ENCODE assay signal across 7 mouse cellular contexts in genomic region chr3:147063578-147064442, GRCm38 (mm10).
DNase-seq lines count a peak whose midpoint lies in the region; ATAC-seq and TF ChIP-seq lines count a peak whose summit lies in the region.

No protein-coding gene starts in this region.

- no peaks in the 10 kb centered on the region for H3K27me3 ChIP-seq in kidney, adult 2 months (replicated peaks; ENCODE audit: control insufficient read depth, insufficient read depth, low read length)
- H3K27me3 ChIP-seq in forebrain, embryonic 12.5 days: no peaks in the 10 kb centered on the region
- H3K27me3 ChIP-seq in hindbrain, postnatal 0 days (ENCODE audit: insufficient read depth, low read length): no peaks in the 10 kb centered on the region

- TF ChIP-seq POLR2A in kidney, adult 2 months (IDR thresholded peaks at IDR 0.05; ENCODE audit: low read depth, low read length): no peak

- no peaks in the 10 kb centered on the region for H3K4me1 ChIP-seq in kidney, adult 2 months (ENCODE audit: control insufficient read depth, insufficient read depth, low read length)
- peaks cover 16% of the 10 kb centered on the region for H3K4me1 ChIP-seq in forebrain, embryonic 12.5 days
- H3K4me1 ChIP-seq in hindbrain, postnatal 0 days (ENCODE audit: insufficient read depth, low read length): no peaks in the 10 kb centered on the region; the same call in 1 of the 2 replicates

- WGBS in kidney, adult 2 months: 54% methylated on average over 16 of the region's 16 CpGs
- WGBS in forebrain, embryonic 12.5 days: 57% methylated on average over 16 of the region's 16 CpGs
- 33% methylated on average over 16 of the region's 16 CpGs for WGBS in hindbrain, postnatal 0 days

- no peak overlapping the region for H3K4me3 ChIP-seq in kidney, adult 2 months (ENCODE audit: insufficient read depth, low read depth, low read length)
- H3K4me3 ChIP-seq in forebrain, embryonic 12.5 days (replicated peaks): no peak overlapping the region
- H3K4me3 ChIP-seq in hindbrain, postnatal 0 days (ENCODE audit: low read length): no peak overlapping the region

- H3K27ac ChIP-seq in kidney, adult 2 months (ENCODE audit: insufficient read depth, low read depth, low read length): no peak overlapping the region
- H3K27ac ChIP-seq in forebrain, embryonic 12.5 days: peak overlapping the region; percentile 47
- no peak overlapping the region for H3K27ac ChIP-seq in hindbrain, postnatal 0 days

- peak; percentile 91 for ATAC-seq in forebrain, embryonic 12.5 days (ENCODE audit: low FRiP score)
- ATAC-seq in hindbrain, postnatal 0 days: peak; percentile 59
- ATAC-seq in megakaryocyte, adult 5-6 weeks (ENCODE audit: poor library complexity, severe bottlenecking): no peak

- no peak overlapping the region for H3K4me2 ChIP-seq in forebrain, embryonic 12.5 days
- peak overlapping the region; percentile 38 for H3K4me2 ChIP-seq in hindbrain, postnatal 0 days (ENCODE audit: low read depth, low read length)

- H3K36me3 ChIP-seq in kidney, adult 2 months (ENCODE audit: control insufficient read depth, insufficient read depth, low read length): no peaks in the 10 kb centered on the region
- no peaks in the 10 kb centered on the region for H3K36me3 ChIP-seq in forebrain, embryonic 12.5 days (replicated peaks)
- no peaks in the 10 kb centered on the region for H3K36me3 ChIP-seq in hindbrain, postnatal 0 days (ENCODE audit: insufficient read depth, low read length)

- H3K9ac ChIP-seq in forebrain, embryonic 12.5 days: no peak overlapping the region
- H3K9ac ChIP-seq in hindbrain, postnatal 0 days (replicated peaks; ENCODE audit: low read length): no peak overlapping the region

- DNase-seq in kidney, postnatal 10 days: peak; percentile 17
- no peak for DNase-seq in kidney, adult 2 months
- peak; percentile 54 for DNase-seq in hindbrain, postnatal 0 days (ENCODE audit: low spot score)
- peak; percentile 43 to 54 for DNase-seq in right cerebral cortex, postnatal 10 days (ENCODE audit: low spot score in 2 of 2)
- DNase-seq in T-cell, adult 2 months (ENCODE audit: low spot score): no peak

- TF ChIP-seq CTCF in kidney, adult 2 months (conservative IDR thresholded peaks at IDR 0.05; ENCODE audit: insufficient read depth, insufficient read length, low read depth, low read length): no peak
- no peak for TF ChIP-seq CTCF in hindbrain, postnatal 0 days (IDR thresholded peaks at IDR 0.05; ENCODE audit: low read depth)

- no peaks in the 10 kb centered on the region for H3K9me3 ChIP-seq in forebrain, embryonic 12.5 days
- no peaks in the 10 kb centered on the region for H3K9me3 ChIP-seq in hindbrain, postnatal 0 days (ENCODE audit: low read length)

Comparison
In these comparisons a context has a peak if more than half of its experiments do, and no peak if none do; other contexts are left out.
1. DNase-seq: peak in kidney, postnatal 10 days (single experiment), hindbrain, postnatal 0 days (single experiment) and right cerebral cortex, postnatal 10 days (2 of 2); none in kidney, adult 2 months (single experiment) and T-cell, adult 2 months (single experiment).